Mouse (Mus musculus) kidney, embryonic 16.5 days (tissue): ENCODE data around the gene Irx3. TPM values are rescaled to one million over a fixed set of nuclear protein-coding genes. Genes with fewer than 3 reads are reported as not detected.

ENCODE experiments used
- ATAC-seq: fragments of 200-750 bp; cut with Nextera tagmentation; 2 replicates; pipeline ENCODE4 v1.8.0; 2017; ENCODE audit warnings: moderate TSS enrichment; ENCODE audit not compliant: low FRiP score, low TSS enrichment
- H3K27ac ChIP-seq: fragments of 300-500 bp; sonication (generic); 2 replicates; pipeline ENCODE4 v1.5.1; 2014; ENCODE audit warnings: low read length
- H3K27me3 ChIP-seq: fragments of 300-500 bp; sonication (generic); 2 replicates; pipeline ENCODE4 v1.6.1; 2014; ENCODE audit warnings: low read length, control low read depth, mixed read lengths; ENCODE audit not compliant: insufficient read depth
- H3K36me3 ChIP-seq: fragments of 300-500 bp; sonication (generic); 2 replicates; pipeline ENCODE4 v1.6.1; 2014; ENCODE audit warnings: low read length, control low read depth, mixed read lengths; ENCODE audit not compliant: insufficient read depth
- H3K4me1 ChIP-seq: fragments of 300-500 bp; sonication (generic); 2 replicates; pipeline ENCODE4 v1.6.1; 2014; ENCODE audit warnings: low read length, control low read depth, mixed read lengths; ENCODE audit not compliant: insufficient read depth
- H3K4me2 ChIP-seq: fragments of 300-500 bp; sonication (generic); replicated peaks from 2 replicates; pipeline ENCODE4 v1.6.1; 2014; ENCODE audit warnings: low read depth, low read length
- H3K4me3 ChIP-seq: fragments of 300-500 bp; sonication (generic); 2 replicates; pipeline ENCODE4 v1.5.1; 2014; ENCODE audit warnings: mild to moderate bottlenecking, low read length
- H3K9ac ChIP-seq: fragments of 300-500 bp; sonication (generic); replicated peaks from 2 replicates; pipeline ENCODE4 v1.6.1; 2014; ENCODE audit warnings: low read length
- H3K9me3 ChIP-seq: fragments of 300-500 bp; sonication (generic); 2 replicates; pipeline ENCODE4 v1.6.1; 2016; ENCODE audit warnings: low read length, control low read depth
- WGBS: fragments of 180-500 bp; shearing (Covaris S2); extraction: QIAGEN DNeasy Blood & Tissue Kit; methylation state at CpG from one replicate; pipeline ENCODE4 v1.1.7; 2014; 5-methylcytosine and 5-hydroxymethylcytosine counted together
- polyA plus RNA-seq: library from polyadenylated mRNA; unstranded; fragments of >200 nt; fragmentation: Nextera tagmentation; extraction: Ambion mirVana; gene quantifications from 2 replicates; pipeline ENCODE4 v1.2.1, GENCODE M21; 2015

Gene Irx3
- polyA plus RNA-seq, 1 experiment from 2014 or later = 14.5 TPM

GRCm38 (mm10) chr8:91803515-91804402 lies 1.9 kb upstream of the Irx3 start:
- no peaks in the 10 kb centered on the region for H3K9me3 ChIP-seq
- H3K36me3 ChIP-seq = no peaks in the 10 kb centered on the region
- peak overlapping the region; percentile 17 for H3K4me3 ChIP-seq
- WGBS = 10% methylated on average over 28 of the region's 28 CpGs
- peak overlapping the region; percentile 28; the same call in 1 of the 2 replicates for H3K9ac ChIP-seq
- H3K27ac ChIP-seq = no peak overlapping the region
- ATAC-seq = no peak
- peak overlapping the region; percentile 42 for H3K4me2 ChIP-seq
- H3K27me3 ChIP-seq = peaks cover 82% of the 10 kb centered on the region
- peaks cover 64% of the 10 kb centered on the region for H3K4me1 ChIP-seq

- peak overlapping the region; percentile 86 for H3K4me2 ChIP-seq
- peaks cover 81% of the 10 kb centered on the region for H3K27me3 ChIP-seq
- 4% methylated on average over 29 of the region's 29 CpGs for WGBS
- H3K9ac ChIP-seq = peak overlapping the region; percentile 81; the same call in 1 of the 2 replicates
- peak overlapping the region; percentile 54; the same call in 1 of the 2 replicates for H3K27ac ChIP-seq
- H3K4me1 ChIP-seq = peaks cover 73% of the 10 kb centered on the region
- H3K36me3 ChIP-seq = no peaks in the 10 kb centered on the region
- no peak for ATAC-seq
- H3K9me3 ChIP-seq = no peaks in the 10 kb centered on the region
- H3K4me3 ChIP-seq = peak overlapping the region; percentile 64
Observed at GRCm38 (mm10) chr8:91802401-91803322, 795 bp upstream of the Irx3 start.

- H3K4me1 ChIP-seq = peaks cover 64% of the 10 kb centered on the region
- H3K9ac ChIP-seq = peak overlapping the region; percentile 81
- no peaks in the 10 kb centered on the region for H3K36me3 ChIP-seq
- H3K27ac ChIP-seq = peak overlapping the region; percentile 92
- H3K27me3 ChIP-seq = peaks cover 81% of the 10 kb centered on the region
- H3K9me3 ChIP-seq = no peaks in the 10 kb centered on the region
- WGBS = under 1% methylated on average over 45 of the region's 57 CpGs
- peak overlapping the region; percentile 64 for H3K4me3 ChIP-seq
- peak overlapping the region; percentile 86 for H3K4me2 ChIP-seq
- ATAC-seq = peak; percentile 89
Observed at GRCm38 (mm10) chr8:91801241-91801811, 541 bp downstream of the Irx3 start.

GRCm38 (mm10) chr8:91800523-91801240 lies 1.2 kb downstream of the Irx3 start:
- peak overlapping the region; percentile 81 for H3K9ac ChIP-seq
- H3K27ac ChIP-seq = peak overlapping the region; percentile 92
- peak overlapping the region; percentile 86 for H3K4me2 ChIP-seq
- ATAC-seq = 0 out of 2 replicates have a peak, but pooled peaks have one; percentile 3
- H3K36me3 ChIP-seq = no peaks in the 10 kb centered on the region
- peak overlapping the region; percentile 64 for H3K4me3 ChIP-seq
- peaks cover 82% of the 10 kb centered on the region for H3K27me3 ChIP-seq
- peaks cover 59% of the 10 kb centered on the region for H3K4me1 ChIP-seq
- no peaks in the 10 kb centered on the region for H3K9me3 ChIP-seq
- under 1% methylated on average over 64 of the region's 64 CpGs for WGBS

GRCm38 (mm10) chr8:91799681-91800522 lies 2.0 kb downstream of the Irx3 start:
- under 1% methylated on average over 86 of the region's 89 CpGs for WGBS
- Histone ChIP-seq H3K4me2 (peak overlapping the region; percentile 86), H3K4me1 (peaks cover 53% of the 10 kb centered on the region), H3K9me3 (no peaks in the 10 kb centered on the region), H3K27me3 (peaks cover 83% of the 10 kb centered on the region), H3K4me3 (peak overlapping the region; percentile 64), H3K9ac (peak overlapping the region; percentile 81), H3K36me3 (no peaks in the 10 kb centered on the region), H3K27ac (peak overlapping the region; percentile 29; the same call in 1 of the 2 replicates)
- ATAC-seq = no peak

- peak overlapping the region; percentile 81 for H3K9ac ChIP-seq
- H3K4me3 ChIP-seq = peak overlapping the region; percentile 64
- no peak for ATAC-seq
- H3K4me1 ChIP-seq = peaks cover 47% of the 10 kb centered on the region
- no peaks in the 10 kb centered on the region for H3K36me3 ChIP-seq
- peak overlapping the region; percentile 86 for H3K4me2 ChIP-seq
- WGBS = 29% methylated on average over 16 of the region's 16 CpGs
- peaks cover 83% of the 10 kb centered on the region for H3K27me3 ChIP-seq
- H3K27ac ChIP-seq = no peak overlapping the region
- H3K9me3 ChIP-seq = no peaks in the 10 kb centered on the region
Observed at GRCm38 (mm10) chr8:91799016-91799581, 2.8 kb downstream of the Irx3 start.

GRCm38 (mm10) chr8:91797626-91798271 lies 4.1 kb downstream of the Irx3 start:
- no peak overlapping the region for H3K27ac ChIP-seq
- H3K4me1 ChIP-seq = peaks cover 35% of the 10 kb centered on the region
- H3K27me3 ChIP-seq = peaks cover 69% of the 10 kb centered on the region
- 0 out of 2 replicates have a peak, but pooled peaks have one; percentile 32 for ATAC-seq
- peak overlapping the region; percentile 42 for H3K4me3 ChIP-seq
- under 1% methylated on average over 32 of the region's 35 CpGs for whole genome bisulfite sequencing
- H3K4me2 ChIP-seq = peak overlapping the region; percentile 86
- no peaks in the 10 kb centered on the region for H3K9me3 ChIP-seq
- no peaks in the 10 kb centered on the region for H3K36me3 ChIP-seq
- H3K9ac ChIP-seq = peak overlapping the region; percentile 35; the same call in 1 of the 2 replicates

GRCm38 (mm10) chr8:91793846-91794245 lies 8.0 kb downstream of the Irx3 start:
- H3K27me3 ChIP-seq = peaks cover 37% of the 10 kb centered on the region

More at GRCm38 (mm10) chr8:91793846-91794245, 8.0 kb downstream of the Irx3 start:
- Histone ChIP-seq H3K9ac (no peak overlapping the region), H3K36me3 (no peaks in the 10 kb centered on the region), H3K4me1 (peaks cover 11% of the 10 kb centered on the region), H3K9me3 (no peaks in the 10 kb centered on the region), H3K27ac (no peak overlapping the region), H3K4me3 (no peak overlapping the region), H3K4me2 (no peak overlapping the region)
- no peak for ATAC-seq
- 29% methylated on average over 6 of the region's 6 CpGs for WGBS
